Mouse (Mus musculus) left cerebral cortex, adult 2 months (tissue): ENCODE measurements at regions not wholly inside any gene's neighbourhood (a gene's known extent, or its start where the extent isn't known, plus 50 kb on each side); places are given as distances from the start of the nearest gene placed in this dataset.

ENCODE experiments used
- DNase-seq, 2 experiments: peaks; one replicate each; pipeline ENCODE4 v3.0.0; 2021 to 2022; ENCODE audit warnings: low spot score in 2 of 2, mixed read lengths in 1 of 2; ENCODE audit errors: extremely low spot score in 1 of 2
- H3K27ac ChIP-seq: fragments of 200-600 bp; 2 replicates; pipeline ENCODE4 v1.8.1; 2022
- H3K4me3 ChIP-seq: fragments of 200-600 bp; 2 replicates; pipeline ENCODE4 v1.8.1; 2022
- CTCF ChIP-seq: fragments of 200-600 bp; IDR thresholded peaks from 2 replicates; pipeline ENCODE4 v1.8.1; 2022; ENCODE audit warnings: antibody characterized with exemption, mild to moderate bottlenecking, moderate library complexity
- intact Hi-C: fragments of 180-260 bp; cut with DNase I; formaldehyde crosslinking; loops from one replicate; pipeline ENCODE4 v1.15.1; 2025

GRCm38 (mm10) chr4:28298911-28299353 is 514.0 kb upstream of the Epha7 start:
- peak; percentile 66 to 81 for DNase-seq
- intact Hi-C loops = loop anchor here (1.0 to 10.0 kb wide), 3 partner anchors 304 to 513 kb away; partner anchors contain the start of gene Epha7
- H3K4me3 ChIP-seq = no peak overlapping the region
- peak overlapping the region; percentile 76 for H3K27ac ChIP-seq
- TF ChIP-seq CTCF = no peak

- intact Hi-C loops = loop anchor here (5.0 to 10.0 kb wide), 2 partner anchors 335 to 1368 kb away; no protein-coding TSS in a partner anchor
- TF ChIP-seq CTCF = no peak
- H3K27ac ChIP-seq = peak overlapping the region; percentile 24
- DNase-seq = no peak
- no peak overlapping the region for H3K4me3 ChIP-seq
These were observed 512.9 kb upstream of the Epha7 start for GRCm38 (mm10) chr4:28300018-28300440.

DNA sequence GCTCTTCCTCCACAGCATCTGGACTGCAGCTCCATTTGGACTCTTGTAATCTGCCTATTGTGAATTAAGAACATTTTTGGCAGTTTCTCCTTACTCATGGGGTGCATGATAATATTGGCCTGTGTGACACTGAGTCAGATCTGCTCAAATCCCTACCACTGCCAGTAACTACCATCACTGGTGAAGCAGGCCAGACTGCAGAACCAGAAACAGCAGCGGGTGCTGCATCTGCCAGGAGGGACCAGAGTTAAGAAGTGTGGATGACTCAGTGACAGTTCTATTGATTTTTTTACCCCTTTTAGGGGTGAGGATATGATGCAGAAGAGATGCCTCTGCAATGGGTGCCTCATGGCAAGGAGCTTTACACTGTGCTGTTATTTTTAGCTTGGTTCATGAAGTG is 511.2 kb upstream of the Epha7 start:
- no peak for TF ChIP-seq CTCF
- Histone ChIP-seq H3K4me3 (no peak overlapping the region), H3K27ac (no peak overlapping the region; the same call in 1 of the 2 replicates)
- intact Hi-C loops = loop anchor here (5.0 to 10.0 kb wide), 2 partner anchors 337 to 1369 kb away; no protein-coding TSS in a partner anchor
- DNase-seq = peak; percentile 15 to 19

GRCm38 (mm10) chr4:28331036-28331435 is 481.9 kb upstream of the Epha7 start:
- no peak for TF ChIP-seq CTCF
- no peak overlapping the region for H3K27ac ChIP-seq
- intact Hi-C loops = no loop called here
- H3K4me3 ChIP-seq = no peak overlapping the region
- no peak for DNase-seq

GRCm38 (mm10) chr4:28364566-28364965 is 448.4 kb upstream of the Epha7 start:
- DNase-seq = no peak
- Histone ChIP-seq H3K27ac (no peak overlapping the region), H3K4me3 (no peak overlapping the region)
- intact Hi-C loops = no loop called here
- TF ChIP-seq CTCF = no peak

DNA sequence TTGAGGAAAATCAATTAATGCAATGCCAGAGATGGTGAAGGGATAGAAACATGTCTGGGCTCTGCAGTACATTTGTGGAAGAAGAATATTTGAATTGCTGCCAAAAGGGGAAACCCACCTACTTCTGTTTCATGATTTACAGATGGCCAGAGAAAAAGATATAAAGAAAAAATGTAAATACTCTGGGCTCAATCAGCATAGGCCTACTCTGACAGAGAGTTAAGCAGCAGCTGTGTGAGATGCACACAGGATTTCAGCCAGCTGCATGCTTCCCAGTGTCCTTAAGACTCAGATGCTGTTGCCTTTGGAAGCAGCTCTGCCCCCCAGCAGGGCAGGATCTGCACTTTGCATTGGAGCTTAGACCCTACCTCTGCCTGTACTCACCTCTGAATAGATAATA is 435.8 kb upstream of the Epha7 start:
- DNase-seq = no peak
- H3K27ac ChIP-seq = no peak overlapping the region

DNA sequence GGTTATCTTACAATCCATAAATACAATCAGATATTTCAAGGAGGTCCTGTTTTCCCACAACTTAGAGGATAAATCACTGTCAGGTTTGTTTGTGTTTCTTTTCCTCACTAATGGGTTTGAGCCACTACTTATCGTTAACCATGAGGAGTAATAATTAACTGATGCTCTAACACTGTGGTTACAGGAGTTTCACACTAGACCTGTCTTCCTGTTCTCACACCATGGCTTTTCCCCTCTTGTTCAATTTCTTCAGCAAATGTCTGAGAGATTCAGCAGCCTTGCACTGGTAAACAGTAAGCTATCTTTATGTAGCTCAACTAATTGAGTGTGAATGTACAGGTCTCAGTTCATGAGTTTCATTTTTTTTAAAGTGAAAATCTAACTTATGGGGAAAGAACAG is 434.3 kb upstream of the Epha7 start:
- no peak overlapping the region for H3K27ac ChIP-seq
- no peak for TF ChIP-seq CTCF
- intact Hi-C loops = no loop called here
- no peak overlapping the region for H3K4me3 ChIP-seq
- DNase-seq = no peak

More for the DNA sequence above, 435.8 kb upstream of the Epha7 start:
- TF ChIP-seq CTCF = no peak
- intact Hi-C loops = no loop called here
- no peak overlapping the region for H3K4me3 ChIP-seq

DNA sequence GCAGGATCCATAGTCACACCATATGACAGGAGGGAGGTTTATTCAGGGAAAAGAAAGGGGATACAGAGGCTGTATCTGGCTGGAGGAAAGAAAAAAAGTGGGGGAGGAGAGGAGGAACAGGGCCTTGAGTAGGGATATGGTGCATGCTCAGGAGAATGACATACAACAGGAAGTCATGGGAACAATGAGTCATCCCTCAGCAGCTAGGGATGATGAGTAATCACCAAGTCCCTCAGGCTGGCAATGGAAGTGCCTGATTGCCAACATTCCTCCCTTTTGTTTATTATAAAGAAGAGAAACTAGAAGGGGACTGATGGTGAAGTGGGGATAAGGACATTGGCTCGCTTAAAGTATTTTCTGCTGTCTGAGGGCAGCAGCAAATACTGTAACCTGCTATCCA is 388.6 kb upstream of the Epha7 start:
- no peak for TF ChIP-seq CTCF
- DNase-seq = no peak
- intact Hi-C loops = no loop called here
- no peak overlapping the region for H3K4me3 ChIP-seq
- H3K27ac ChIP-seq = no peak overlapping the region

DNA sequence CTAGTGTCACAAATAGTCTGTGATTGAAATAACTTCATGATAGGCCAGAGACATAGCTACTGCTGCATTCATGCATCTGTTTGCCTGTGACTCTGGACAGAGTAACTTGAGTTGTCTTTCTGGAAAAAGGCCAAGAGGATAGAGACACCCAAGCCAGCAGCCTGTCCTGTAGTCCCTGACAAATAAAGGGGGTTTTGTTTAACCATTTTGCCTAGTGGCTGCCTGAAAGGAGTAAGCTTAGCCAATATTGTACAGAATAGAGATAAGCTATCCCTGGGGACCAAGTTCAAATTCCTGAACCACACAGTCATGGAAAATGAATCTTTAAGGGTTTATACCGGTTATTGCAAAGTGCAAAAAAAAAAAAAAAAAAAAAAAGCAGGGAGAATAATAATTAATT is 372.8 kb upstream of the Epha7 start:
- Histone ChIP-seq H3K27ac (no peak overlapping the region), H3K4me3 (no peak overlapping the region)
- DNase-seq = no peak
- no peak for TF ChIP-seq CTCF
- intact Hi-C loops = no loop called here

GRCm38 (mm10) chr4:28453111-28453510 is 359.8 kb upstream of the Epha7 start:
- H3K27ac ChIP-seq = no peak overlapping the region
- TF ChIP-seq CTCF = no peak
- DNase-seq = no peak
- no peak overlapping the region for H3K4me3 ChIP-seq
- intact Hi-C loops = no loop called here

DNA sequence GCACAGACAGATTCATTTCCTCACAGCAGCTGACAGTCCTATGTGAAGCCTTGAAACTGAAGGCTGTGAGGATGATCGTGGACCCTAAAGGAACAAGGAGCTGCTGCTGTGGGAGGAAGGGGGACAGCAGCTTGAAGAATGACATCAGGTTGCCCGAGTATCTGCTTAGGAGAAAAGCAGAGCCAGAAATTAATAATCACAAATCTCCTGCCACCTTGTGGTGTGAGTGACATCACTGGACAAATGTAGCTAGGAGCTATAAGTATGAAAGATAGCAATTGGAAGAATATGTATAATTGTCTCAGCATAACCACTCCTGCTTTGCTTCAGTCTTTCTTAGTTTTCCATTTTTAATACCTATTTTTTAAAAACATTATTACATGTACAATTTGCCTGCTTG is 356.6 kb upstream of the Epha7 start:
- H3K4me3 ChIP-seq = no peak overlapping the region
- H3K27ac ChIP-seq = no peak overlapping the region
- DNase-seq = no peak
- TF ChIP-seq CTCF = no peak; the same call in 1 of the 2 replicates
- intact Hi-C loops = no loop called here
